Mouse (Mus musculus) kidney, adult 8-10 months (tissue): ENCODE data around the gene Tbx1.
"Not testable (repeated sequence)": the region's sequence is repeated elsewhere in the genome, so short reads cannot be mapped to it uniquely, and the experiment has no call there.

Source experiments
- DNase-seq, 2 experiments: peaks; one replicate each; pipeline ENCODE4 v3.0.0; 2022

Gene Tbx1

DNA sequence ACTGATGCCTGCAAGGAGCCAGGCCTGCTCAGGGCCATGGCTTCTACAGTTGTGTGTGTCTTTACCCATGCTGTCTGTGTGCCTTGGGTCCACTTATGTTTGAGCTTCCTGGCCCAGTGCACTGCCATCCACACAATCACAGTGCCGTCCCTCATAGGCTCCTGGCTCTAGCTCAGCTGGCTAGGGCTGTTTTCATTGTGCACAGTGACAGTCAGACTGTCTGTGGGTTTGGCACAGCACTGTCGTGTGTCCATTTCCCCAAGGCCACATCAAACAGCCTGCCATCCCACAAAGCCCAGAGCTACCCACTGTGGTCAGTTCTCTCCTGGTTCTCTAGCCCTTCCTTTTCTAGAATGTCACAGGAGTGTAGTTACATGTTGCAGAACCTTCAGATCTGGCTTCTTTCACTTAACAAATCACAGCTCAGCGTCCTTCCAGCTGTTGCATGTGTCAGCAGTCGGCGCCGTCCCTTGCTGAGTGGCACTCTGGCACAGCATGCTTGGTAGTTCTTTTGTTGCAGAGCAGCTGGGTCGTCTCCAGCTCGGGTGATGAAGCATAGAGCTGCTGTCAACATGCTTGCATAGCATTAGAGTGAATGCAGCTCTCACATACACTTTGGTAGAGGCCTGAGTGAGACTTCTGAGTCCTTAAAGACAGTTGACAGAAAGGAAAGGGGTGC lies 47.2 kb downstream of the Tbx1 start:
- DNase-seq, result no peak

DNA sequence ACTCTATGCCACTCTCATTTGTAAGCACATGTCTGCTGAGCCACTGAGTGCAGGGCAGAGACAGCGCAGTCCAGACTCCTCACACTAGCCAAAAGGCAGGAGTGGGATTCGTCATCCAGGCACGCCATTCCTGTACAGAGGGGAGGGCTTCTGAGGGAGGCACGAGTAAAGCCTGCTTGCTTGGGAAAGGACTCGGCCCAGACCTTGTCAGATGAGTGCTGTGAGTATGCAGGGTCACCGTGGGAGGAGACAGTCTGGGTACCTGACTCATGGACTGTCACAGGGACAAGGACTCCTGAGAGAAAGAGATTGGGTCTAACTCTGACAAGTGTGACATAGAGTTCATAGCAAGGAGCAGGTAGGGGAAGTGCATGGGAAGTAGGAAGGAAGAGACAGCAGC lies 51.2 kb downstream of the Tbx1 start:
- DNase-seq, result no peak

DNA sequence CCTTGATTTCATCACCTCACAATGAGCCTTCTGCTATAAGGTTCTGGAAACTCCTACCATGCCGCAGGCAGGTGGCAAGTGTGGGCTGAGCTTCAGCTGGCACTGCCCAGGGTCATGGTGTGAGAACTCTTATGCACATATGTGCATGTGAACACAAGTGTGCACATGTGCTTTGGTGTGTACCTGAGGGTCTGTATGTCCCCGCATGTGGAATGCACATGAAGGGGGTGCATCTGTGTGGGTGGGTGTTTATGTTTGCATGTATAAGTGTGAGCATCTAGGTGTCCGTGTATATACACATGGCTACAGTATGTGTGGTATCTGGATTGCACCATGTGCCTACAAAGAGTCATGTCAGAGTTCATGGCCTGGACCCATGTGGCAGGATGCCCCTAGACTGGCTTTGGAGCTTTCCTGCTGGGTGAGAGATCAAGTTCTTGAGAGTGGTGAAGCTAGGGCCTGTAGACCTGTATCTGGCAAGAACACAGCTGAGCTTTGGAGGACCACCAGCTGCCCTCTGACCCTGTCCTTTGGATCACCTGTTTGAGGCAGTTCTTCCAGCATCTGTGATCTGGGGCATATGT lies 53.0 kb downstream of the Tbx1 start:
- no peak for DNase-seq

DNA sequence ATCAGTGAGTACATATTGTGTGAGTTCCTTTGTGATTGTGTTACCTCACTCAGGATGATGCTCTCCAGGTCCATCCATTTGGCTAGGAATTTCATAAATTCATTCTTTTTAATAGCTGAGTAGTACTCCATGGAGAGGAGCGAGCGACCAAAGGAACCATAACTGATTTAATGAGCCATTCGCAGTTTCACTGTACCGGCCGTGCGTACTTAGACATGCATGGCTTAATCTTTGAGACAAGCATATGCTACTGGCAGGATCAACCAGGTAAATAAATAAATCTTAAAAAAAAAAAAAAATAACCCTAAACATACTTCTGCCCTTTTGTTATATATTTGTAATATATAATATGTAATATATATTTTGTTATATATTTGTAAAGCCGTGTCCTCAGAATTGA lies 57.4 kb downstream of the Tbx1 start:
- DNase-seq, result not testable (repeated sequence)
